In the genomic region with DNA sequence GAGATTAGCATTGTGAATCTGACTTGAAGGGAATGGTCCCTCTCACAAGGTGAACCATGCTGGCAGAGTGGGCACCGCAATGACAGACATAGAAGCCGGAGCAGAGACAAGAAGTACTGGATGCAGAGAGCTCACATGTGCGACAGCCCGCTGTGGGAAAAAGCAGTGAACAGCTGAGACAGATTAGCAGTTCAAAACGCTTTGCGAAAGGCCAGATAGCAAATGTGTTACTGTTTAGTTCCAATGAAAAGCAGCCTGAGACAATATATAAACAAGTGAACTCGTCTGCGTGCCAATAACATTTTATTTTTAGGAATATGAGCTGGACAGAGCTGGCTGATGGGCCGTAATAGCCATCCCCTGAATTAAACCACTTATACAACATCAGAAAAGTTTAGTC, we compare ENCODE assay signal across 18 mouse cellular contexts. TPM values are rescaled to one million over a fixed set of nuclear protein-coding genes. Genes with fewer than 3 reads are reported as not detected.
A peak's percentile ranks its signal among the peaks of the same experiment; 100 is the strongest.
DNase-seq lines count a peak whose midpoint lies in the region; ATAC-seq and TF ChIP-seq lines count a peak whose summit lies in the region.
"Had no signal": no experiment of that assay in that cellular context is flagged by ENCODE, and none has a peak within 500 bp of the region (broad histone marks: within the 10 kb centered on the region; RNA-seq: fewer than 3 reads in every experiment).

No protein-coding gene starts in this region.

- peak; percentile 16 for DNase-seq in heart, postnatal 0 days (ENCODE audit: low spot score)
- no peak for DNase-seq in heart, adult 9 months (ENCODE audit: low spot score in 2 of 2)
- DNase-seq in lung, postnatal 36 days = no peak
- no peak for DNase-seq in natural killer cell, adult 2 months (ENCODE audit: low spot score in 2 of 2)
- DNase-seq in testis, postnatal 14 days (ENCODE audit: low spot score) = no peak
- DNase-seq: adrenal gland, postnatal 25 days; cerebellum, adult 18-20 months; right cerebral cortex, postnatal 14 days; thymus, postnatal 36 days had no signal

- TF ChIP-seq CTCF in heart, postnatal 0 days (IDR thresholded peaks at IDR 0.05; ENCODE audit: low read depth) = no peak

- no peaks in the 10 kb centered on the region for H3K36me3 ChIP-seq in heart, postnatal 0 days (replicated peaks; ENCODE audit: control insufficient read depth, insufficient read depth, low read length)
- H3K36me3 ChIP-seq in lung, embryonic 16.5 days (ENCODE audit: control insufficient read depth, insufficient read depth, low read length) = no peaks in the 10 kb centered on the region
- H3K36me3 ChIP-seq in embryonic facial prominence, embryonic 15.5 days = no peaks in the 10 kb centered on the region
- H3K36me3 ChIP-seq: forebrain, embryonic 15.5 days; intestine, embryonic 15.5 days; limb, embryonic 15.5 days; midbrain, embryonic 10.5 days had no signal

- peak; percentile 30; the same call in 1 of the 2 replicates for ATAC-seq in heart, postnatal 0 days (ENCODE audit: insufficient read depth, low read depth)
- peak; percentile 66 for ATAC-seq in lung, embryonic 16.5 days (ENCODE audit: low read depth)
- peak; percentile 56 for ATAC-seq in embryonic facial prominence, embryonic 15.5 days (ENCODE audit: insufficient number of reproducible peaks, low FRiP score, low TSS enrichment, low read depth)
- ATAC-seq: forebrain, embryonic 15.5 days; intestine, embryonic 15.5 days had no signal

- no peak overlapping the region for H3K4me2 ChIP-seq in heart, postnatal 0 days (ENCODE audit: low read depth, low read length)
- no peak overlapping the region for H3K4me2 ChIP-seq in lung, embryonic 16.5 days (ENCODE audit: low read depth, low read length)
- H3K4me2 ChIP-seq in embryonic facial prominence, embryonic 15.5 days (replicated peaks) = no peak overlapping the region
- H3K4me2 ChIP-seq: forebrain, embryonic 15.5 days; hindbrain, embryonic 14.5 days; intestine, embryonic 15.5 days; limb, embryonic 15.5 days had no signal

- no peaks in the 10 kb centered on the region for H3K27me3 ChIP-seq in heart, postnatal 0 days (ENCODE audit: control insufficient read depth, insufficient read depth, low read length)
- H3K27me3 ChIP-seq in lung, embryonic 16.5 days (ENCODE audit: control insufficient read depth, insufficient read depth, low read depth, low read length) = 0 out of 2 replicates have a peak, but pooled peaks cover 3% of the 10 kb centered on the region
- H3K27me3 ChIP-seq in embryonic facial prominence, embryonic 15.5 days = no peaks in the 10 kb centered on the region
- H3K27me3 ChIP-seq: forebrain, embryonic 15.5 days; intestine, embryonic 15.5 days; limb, embryonic 15.5 days had no signal

- H3K9ac ChIP-seq in heart, postnatal 0 days (replicated peaks; ENCODE audit: low read depth, low read length) = no peak overlapping the region
- no peak overlapping the region for H3K9ac ChIP-seq in lung, embryonic 16.5 days (ENCODE audit: low read length)
- no peak overlapping the region for H3K9ac ChIP-seq in embryonic facial prominence, embryonic 15.5 days
- H3K9ac ChIP-seq: forebrain, embryonic 15.5 days; hindbrain, embryonic 14.5 days; intestine, embryonic 15.5 days; limb, embryonic 15.5 days had no signal

- no peak overlapping the region for H3K4me3 ChIP-seq in heart, postnatal 0 days (ENCODE audit: low read depth, low read length)
- no peak overlapping the region for H3K4me3 ChIP-seq in lung, embryonic 16.5 days (ENCODE audit: low read length)
- no peak overlapping the region for H3K4me3 ChIP-seq in embryonic facial prominence, embryonic 15.5 days (replicated peaks)
- H3K4me3 ChIP-seq: erythroblast, embryonic 14.5 days; forebrain, embryonic 15.5 days; intestine, embryonic 15.5 days; limb, embryonic 15.5 days; midbrain, embryonic 10.5 days had no signal

- TF ChIP-seq EP300 in heart, postnatal 0 days (IDR thresholded peaks at IDR 0.05; ENCODE audit: low read depth) = no peak

- no peaks in the 10 kb centered on the region for H3K9me3 ChIP-seq in heart, postnatal 0 days (replicated peaks; ENCODE audit: control insufficient read depth, low read length)
- no peaks in the 10 kb centered on the region for H3K9me3 ChIP-seq in lung, embryonic 16.5 days (ENCODE audit: control insufficient read depth, low read length)
- H3K9me3 ChIP-seq in embryonic facial prominence, embryonic 15.5 days (replicated peaks) = no peaks in the 10 kb centered on the region
- H3K9me3 ChIP-seq: forebrain, embryonic 15.5 days; intestine, embryonic 15.5 days; limb, embryonic 15.5 days; midbrain, embryonic 10.5 days had no signal

- H3K27ac ChIP-seq in heart, postnatal 0 days (ENCODE audit: low read depth) = no peak overlapping the region; the same call in 1 of the 2 replicates
- H3K27ac ChIP-seq in lung, embryonic 16.5 days (ENCODE audit: low read length) = no peak overlapping the region
- peak overlapping the region; percentile 34; the same call in 1 of the 2 replicates for H3K27ac ChIP-seq in embryonic facial prominence, embryonic 15.5 days (replicated peaks)
- H3K27ac ChIP-seq: forebrain, embryonic 15.5 days; hindbrain, embryonic 14.5 days; intestine, embryonic 15.5 days; limb, embryonic 15.5 days; midbrain, embryonic 10.5 days had no signal

- no peaks in the 10 kb centered on the region for H3K4me1 ChIP-seq in heart, postnatal 0 days (ENCODE audit: control insufficient read depth, insufficient read depth)
- H3K4me1 ChIP-seq in lung, embryonic 16.5 days (replicated peaks; ENCODE audit: control insufficient read depth, insufficient read depth, low read length) = peaks cover 10% of the 10 kb centered on the region; the same call in 1 of the 2 replicates
- peaks cover 30% of the 10 kb centered on the region for H3K4me1 ChIP-seq in embryonic facial prominence, embryonic 15.5 days
- H3K4me1 ChIP-seq: forebrain, embryonic 15.5 days had no signal

- WGBS in heart, postnatal 0 days = 46% methylated on average over 9 of the region's 9 CpGs
- WGBS in lung, embryonic 16.5 days = 42% methylated on average over 9 of the region's 9 CpGs
- WGBS in embryonic facial prominence, embryonic 15.5 days = 42% methylated on average over 9 of the region's 9 CpGs

RNA-seq across cellular contexts. Expression of a gene that starts 8.9 kb away (rescaled TPM):
- 70.4 and 83.6 TPM in 2 replicates for total RNA-seq in heart, postnatal 0 days (2014; rRNA removed; ENCODE audit: low replicate concordance)
- polyA plus RNA-seq in heart, postnatal 0 days (2015; fragmentation: Nextera tagmentation; extraction: Ambion mirVana) = 80.7 and 87.4 TPM in 2 replicates
- polyA plus RNA-seq in lung, embryonic 16.5 days (2015; fragmentation: Nextera tagmentation; extraction: Ambion mirVana) = 101 and 105 TPM in 2 replicates
- 227 and 241 TPM in 2 replicates for polyA plus RNA-seq in embryonic facial prominence, embryonic 15.5 days (2015; fragmentation: Nextera tagmentation; extraction: Ambion mirVana)

RNA-seq across cellular contexts. Expression of a gene that starts 42.1 kb away (rescaled TPM):
- 1.2 and 4.4 TPM in 2 replicates for total RNA-seq in heart, postnatal 0 days (2014; rRNA removed; ENCODE audit: low replicate concordance)
- polyA plus RNA-seq in heart, postnatal 0 days (2015; fragmentation: Nextera tagmentation; extraction: Ambion mirVana) = 0.44 and 0.49 TPM in 2 replicates
- polyA plus RNA-seq in lung, embryonic 16.5 days (2015; fragmentation: Nextera tagmentation; extraction: Ambion mirVana) = 1.2 TPM in 2 replicates
- polyA plus RNA-seq in embryonic facial prominence, embryonic 15.5 days (2015; fragmentation: Nextera tagmentation; extraction: Ambion mirVana) = 3.1 and 3.2 TPM in 2 replicates
- total RNA-seq: monocyte, adult 5-6 weeks had no signal

RNA-seq across cellular contexts. Expression of a gene that starts 56.9 kb away (rescaled TPM):
- total RNA-seq in heart, postnatal 0 days (2014; rRNA removed; ENCODE audit: low replicate concordance) = 1.5 and 2.2 TPM in 2 replicates
- polyA plus RNA-seq in heart, postnatal 0 days (2015; fragmentation: Nextera tagmentation; extraction: Ambion mirVana) = 1.2 and 1.3 TPM in 2 replicates
- polyA plus RNA-seq in lung, embryonic 16.5 days (2015; fragmentation: Nextera tagmentation; extraction: Ambion mirVana) = 8.6 and 9.6 TPM in 2 replicates
- 7.3 and 8.3 TPM in 2 replicates for polyA plus RNA-seq in embryonic facial prominence, embryonic 15.5 days (2015; fragmentation: Nextera tagmentation; extraction: Ambion mirVana)
